Mouse (Mus musculus) ES-Bruce4 (cell line): ENCODE measurements around the gene Etfa.

Experiments used
- CTCF ChIP-seq: IDR thresholded peaks from one replicate; pipeline ENCODE4 v1.8.1; 2011; ENCODE audit warnings: low read depth, low read length
- POLR2A ChIP-seq: IDR thresholded peaks from one replicate; pipeline ENCODE4 v1.8.1; 2011; ENCODE audit warnings: low read length; ENCODE audit not compliant: insufficient read depth

DNA sequence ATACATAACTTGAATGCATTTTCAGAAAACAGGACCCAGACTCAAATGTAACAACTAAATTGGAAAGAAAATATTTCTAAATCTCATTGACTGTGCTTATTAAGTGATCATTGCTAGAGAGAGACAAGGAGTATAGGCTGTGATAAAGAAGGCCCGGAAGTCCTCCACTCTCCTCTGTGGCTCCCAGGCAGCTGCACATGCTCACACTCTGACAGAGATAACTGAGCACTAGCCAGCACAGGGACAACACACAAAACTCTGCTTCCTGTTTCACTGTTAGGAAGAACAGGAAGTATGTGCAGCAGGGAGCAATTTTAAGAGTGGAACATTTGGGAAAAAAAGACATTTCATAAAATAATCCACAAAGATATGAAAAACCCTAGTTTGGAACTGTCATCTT lies 42.9 kb upstream of the Etfa start:
- TF ChIP-seq POLR2A, result no peak
- no peak for TF ChIP-seq CTCF
